Mouse (Mus musculus): Measurements from ENCODE around the gene Clec4b2. TPM values are rescaled to one million over a fixed set of nuclear protein-coding genes. Genes with fewer than 3 reads are reported as not detected.
"Not testable (repeated sequence)": the region's sequence is repeated elsewhere in the genome, so short reads cannot be mapped to it uniquely, and the experiment has no call there.

Gene Clec4b2
- polyA plus RNA-seq, 1 experiment from 2014 or later = not detected

- ATAC-seq (replicated peaks) = no peak
- H3K9ac ChIP-seq (replicated peaks) = no peak within 1 kb of the TSS
- H3K9me3 ChIP-seq = no peaks in the 10 kb centered on the region
- H3K4me3 ChIP-seq = no peak within 1 kb of the TSS
- H3K4me1 ChIP-seq = no peaks in the 10 kb centered on the region
- H3K27me3 ChIP-seq = no peaks in the 10 kb centered on the region
- no peak within 1 kb of the TSS for H3K27ac ChIP-seq (replicated peaks)
- no peaks in the 10 kb centered on the region for H3K36me3 ChIP-seq
- WGBS = 79% methylated on average over 3 of the region's 3 CpGs
- H3K4me2 ChIP-seq (replicated peaks) = no peak within 1 kb of the TSS
Measured at GRCm38 (mm10) chr6:123229644-123230043, 57.0 kb downstream of the Clec4b2 start, which contains the start of gene Clec4n. TSS of gene Clec4n (plus strand) at chr6:123229843.

- H3K27ac ChIP-seq (replicated peaks) = no peak overlapping the region
- no peak overlapping the region for H3K9ac ChIP-seq (replicated peaks)
- H3K4me1 ChIP-seq = no peaks in the 10 kb centered on the region
- no peak for ATAC-seq (replicated peaks)
- H3K4me3 ChIP-seq = no peak overlapping the region
- H3K27me3 ChIP-seq = no peaks in the 10 kb centered on the region
- H3K4me2 ChIP-seq (replicated peaks) = no peak overlapping the region
- H3K9me3 ChIP-seq = no peaks in the 10 kb centered on the region
- no peaks in the 10 kb centered on the region for H3K36me3 ChIP-seq
- 68% methylated on average over 2 of the region's 2 CpGs for WGBS
Measured at GRCm38 (mm10) chr6:123231149-123231548, 58.5 kb downstream of the Clec4b2 start.

DNA sequence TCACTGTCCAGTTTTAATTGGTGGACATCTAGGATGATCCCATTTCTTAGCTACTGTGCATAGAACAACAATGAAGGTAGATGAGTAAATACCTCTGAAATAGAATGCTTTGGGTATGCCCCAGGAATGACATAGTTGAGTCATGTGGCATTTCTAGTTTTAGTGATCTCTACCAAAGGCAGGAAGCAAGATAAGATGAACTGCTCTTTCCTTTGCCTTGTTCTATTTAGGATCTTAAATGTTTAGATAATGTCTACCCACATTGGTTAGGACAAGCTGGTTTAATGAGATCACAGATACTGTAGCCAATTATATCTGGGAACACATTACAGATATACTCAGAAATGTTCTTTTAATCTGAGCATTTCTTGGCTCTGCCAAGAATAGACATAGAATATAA, 64.9 kb downstream of the Clec4b2 start:
- H3K27ac ChIP-seq (replicated peaks) = no peak overlapping the region
- H3K27me3 ChIP-seq = no peaks in the 10 kb centered on the region
- no peaks in the 10 kb centered on the region for H3K9me3 ChIP-seq
- H3K36me3 ChIP-seq = no peaks in the 10 kb centered on the region
- H3K4me2 ChIP-seq (replicated peaks) = no peak overlapping the region
- H3K9ac ChIP-seq (replicated peaks) = no peak overlapping the region
- H3K4me1 ChIP-seq = no peaks in the 10 kb centered on the region
- no peak for ATAC-seq (replicated peaks)
- H3K4me3 ChIP-seq = no peak overlapping the region

GRCm38 (mm10) chr6:123244201-123244600, 71.5 kb downstream of the Clec4b2 start:
- Histone ChIP-seq H3K27ac (replicated peaks) (no peak overlapping the region), H3K9me3 (no peaks in the 10 kb centered on the region), H3K4me2 (replicated peaks) (no peak overlapping the region), H3K27me3 (no peaks in the 10 kb centered on the region), H3K4me3 (no peak overlapping the region), H3K36me3 (no peaks in the 10 kb centered on the region), H3K9ac (replicated peaks) (no peak overlapping the region), H3K4me1 (no peaks in the 10 kb centered on the region)
- no peak for ATAC-seq (replicated peaks)
- WGBS = 86% methylated on average over 5 of the region's 5 CpGs

DNA sequence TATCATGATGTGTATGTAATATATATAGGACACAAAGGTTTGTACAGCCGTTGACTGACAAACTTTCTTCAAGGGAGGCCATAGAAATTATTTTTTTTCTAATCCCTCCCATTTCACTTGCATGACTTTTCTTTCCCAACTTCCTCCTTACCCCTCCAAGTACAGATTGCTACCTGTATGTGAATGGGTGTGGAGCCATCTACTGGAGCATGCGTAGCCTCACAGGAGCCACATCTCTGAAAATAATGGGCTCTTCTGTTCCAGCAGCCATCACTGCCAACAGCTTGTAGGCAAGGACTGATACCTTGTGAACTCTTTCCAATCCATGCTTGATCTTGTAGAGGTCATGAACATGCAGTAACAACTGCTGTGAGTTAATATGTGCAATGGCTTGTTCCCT, 76.2 kb downstream of the Clec4b2 start:
- 86% methylated on average over 2 of the region's 2 CpGs for WGBS
- H3K36me3 ChIP-seq; H3K9ac ChIP-seq (replicated peaks); H3K27me3 ChIP-seq; H3K4me1 ChIP-seq; H3K4me3 ChIP-seq; H3K27ac ChIP-seq (replicated peaks); ATAC-seq (replicated peaks); H3K4me2 ChIP-seq (replicated peaks); H3K9me3 ChIP-seq: not testable (repeated sequence)

- no peak for ATAC-seq (replicated peaks)
- Histone ChIP-seq H3K9me3 (no peaks in the 10 kb centered on the region), H3K27ac (replicated peaks) (no peak overlapping the region), H3K36me3 (no peaks in the 10 kb centered on the region), H3K4me3 (no peak overlapping the region), H3K27me3 (no peaks in the 10 kb centered on the region), H3K4me1 (no peaks in the 10 kb centered on the region), H3K4me2 (replicated peaks) (no peak overlapping the region), H3K9ac (replicated peaks) (no peak overlapping the region)
Measured at GRCm38 (mm10) chr6:123252735-123253134, 80.0 kb downstream of the Clec4b2 start.

Other genes with a start within 250 kb of the Clec4b2 start
- gene Clec4a3, start 220.4 kb upstream of the Clec4b2 start, polyA plus RNA-seq (2015; fragmentation: Nextera tagmentation; extraction: Ambion mirVana) = 0.59 and 0.69 TPM in 2 replicates
- not detected in 2 replicates for gene Clec4a4, start 182.5 kb upstream of the Clec4b2 start, polyA plus RNA-seq (2015; fragmentation: Nextera tagmentation; extraction: Ambion mirVana)
- gene Clec4b1, start 122.9 kb upstream of the Clec4b2 start, polyA plus RNA-seq (2015; fragmentation: Nextera tagmentation; extraction: Ambion mirVana) = not detected in 2 replicates
- 0.81 and 1.0 TPM in 2 replicates for gene Clec4a2, start 66.5 kb upstream of the Clec4b2 start, polyA plus RNA-seq (2015; fragmentation: Nextera tagmentation; extraction: Ambion mirVana)
- gene Clec4n, start 57.0 kb downstream of the Clec4b2 start, polyA plus RNA-seq (2015; fragmentation: Nextera tagmentation; extraction: Ambion mirVana) = 0.70 and 0.72 TPM in 2 replicates
- not detected in 2 replicates for gene Clec4d, start 89.2 kb downstream of the Clec4b2 start, polyA plus RNA-seq (2015; fragmentation: Nextera tagmentation; extraction: Ambion mirVana)
- gene Clec4e, start 117.0 kb downstream of the Clec4b2 start, polyA plus RNA-seq (2015; fragmentation: Nextera tagmentation; extraction: Ambion mirVana) = not detected in 2 replicates
- not detected in 2 replicates for gene Vmn2r19, start 135.4 kb downstream of the Clec4b2 start, polyA plus RNA-seq (2015; fragmentation: Nextera tagmentation; extraction: Ambion mirVana)
- gene Vmn2r20, start 245.2 kb downstream of the Clec4b2 start, polyA plus RNA-seq (2015; fragmentation: Nextera tagmentation; extraction: Ambion mirVana) = not detected in 2 replicates